Mouse (Mus musculus) embryonic facial prominence, embryonic 10.5 days (tissue): ENCODE measurements around the gene Gm9999. TPM values are rescaled to one million over a fixed set of nuclear protein-coding genes. Genes with fewer than 3 reads are reported as not detected.
"Not testable (repeated sequence)": the region's sequence is repeated elsewhere in the genome, so short reads cannot be mapped to it uniquely, and the experiment has no call there.

Source experiments
- DNase-seq: peaks from one replicate; pipeline ENCODE4 v3.0.0-alpha.2; 2017; ENCODE audit warnings: low spot score
- H3K27ac ChIP-seq: fragments of 300-500 bp; sonication (generic); replicated peaks from 2 replicates; pipeline ENCODE4 v1.5.1; 2016; ENCODE audit warnings: mild to moderate bottlenecking
- H3K27me3 ChIP-seq: fragments of 300-500 bp; sonication (generic); replicated peaks from 2 replicates; pipeline ENCODE4 v1.6.1; 2016; ENCODE audit warnings: low read depth, mild to moderate bottlenecking; ENCODE audit not compliant: poor library complexity, severe bottlenecking
- H3K36me3 ChIP-seq: fragments of 300-500 bp; sonication (generic); replicated peaks from 2 replicates; pipeline ENCODE4 v1.6.1; 2016; ENCODE audit warnings: mild to moderate bottlenecking, moderate library complexity
- H3K4me1 ChIP-seq: fragments of 300-500 bp; sonication (generic); 2 replicates; pipeline ENCODE4 v1.6.1; 2016
- H3K4me3 ChIP-seq: fragments of 300-500 bp; sonication (generic); 2 replicates; pipeline ENCODE4 v1.5.1; 2016; ENCODE audit warnings: mild to moderate bottlenecking, moderate library complexity
- H3K9me3 ChIP-seq: fragments of 300-500 bp; sonication (generic); 2 replicates; pipeline ENCODE4 v1.6.1; 2016; ENCODE audit warnings: mild to moderate bottlenecking
- WGBS: fragments of 180-500 bp; shearing (Covaris S2); methylation state at CpG from one replicate; pipeline ENCODE4 v1.1.7; 2016; 5-methylcytosine and 5-hydroxymethylcytosine counted together
- polyA plus RNA-seq: library from polyadenylated mRNA; unstranded; fragments of >200 nt; fragmentation: Nextera tagmentation; extraction: Ambion mirVana; gene quantifications from 2 replicates; pipeline ENCODE4 v1.2.1, GENCODE M21; 2016

Gene Gm9999
- polyA plus RNA-seq, 1 experiment from 2014 or later, result not detected

DNA sequence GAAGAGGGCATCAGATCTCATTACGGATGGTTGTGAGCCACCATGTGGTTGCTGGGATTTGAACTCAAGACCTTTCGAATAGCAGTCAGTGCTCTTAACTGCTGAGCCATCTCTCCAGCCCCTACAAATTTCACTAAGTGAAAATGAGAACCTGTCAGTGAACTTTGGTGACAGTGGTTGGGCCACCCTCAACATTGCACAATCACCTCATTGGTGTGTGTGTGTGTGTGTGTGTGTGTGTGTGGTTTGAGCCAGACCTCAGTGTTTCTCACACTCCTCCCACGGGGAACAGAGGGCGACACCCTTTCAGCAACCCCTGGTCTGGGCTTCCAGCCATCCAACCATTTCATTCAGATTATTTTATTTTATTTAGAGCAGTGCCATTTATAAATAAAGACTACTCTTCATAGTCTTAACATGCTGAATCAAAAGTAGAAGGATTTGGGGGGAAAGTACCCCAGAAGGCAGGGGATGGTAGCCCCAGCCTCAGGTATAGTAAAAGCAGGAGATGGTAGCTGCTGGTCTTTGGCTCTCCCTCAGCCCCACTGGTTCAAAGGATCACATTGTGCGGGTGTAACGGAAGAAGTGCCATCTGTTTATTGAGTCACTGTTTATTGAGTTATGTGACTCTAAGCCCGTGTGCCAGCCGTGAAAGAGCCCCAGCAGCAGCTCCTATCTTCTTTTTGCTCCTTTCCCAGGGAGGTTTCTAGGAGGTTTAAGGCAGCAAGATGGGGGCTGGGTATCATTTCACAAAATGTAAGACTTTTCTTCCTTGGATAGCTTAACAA, 2.5 kb downstream of the Gm9999 start:
- 68% methylated on average over 8 of the region's 8 CpGs for WGBS
- Histone ChIP-seq H3K9me3 (no peaks in the 10 kb centered on the region), H3K27ac (no peak overlapping the region), H3K36me3 (0 out of 2 replicates have a peak, but pooled peaks cover 5% of the 10 kb centered on the region), H3K4me3 (no peak overlapping the region), H3K4me1 (peaks cover 7% of the 10 kb centered on the region), H3K27me3 (no peaks in the 10 kb centered on the region)
- DNase-seq, result no peak

GRCm38 (mm10) chr7:46986646-46987045, 3.3 kb downstream of the Gm9999 start:
- Histone ChIP-seq H3K9me3 (no peaks in the 10 kb centered on the region), H3K36me3 (peaks cover 10% of the 10 kb centered on the region), H3K27ac (no peak overlapping the region), H3K4me1 (peaks cover 7% of the 10 kb centered on the region), H3K27me3 (no peaks in the 10 kb centered on the region), H3K4me3 (no peak overlapping the region)
- DNase-seq, result no peak
- 73% methylated on average over 5 of the region's 5 CpGs for whole genome bisulfite sequencing

DNA sequence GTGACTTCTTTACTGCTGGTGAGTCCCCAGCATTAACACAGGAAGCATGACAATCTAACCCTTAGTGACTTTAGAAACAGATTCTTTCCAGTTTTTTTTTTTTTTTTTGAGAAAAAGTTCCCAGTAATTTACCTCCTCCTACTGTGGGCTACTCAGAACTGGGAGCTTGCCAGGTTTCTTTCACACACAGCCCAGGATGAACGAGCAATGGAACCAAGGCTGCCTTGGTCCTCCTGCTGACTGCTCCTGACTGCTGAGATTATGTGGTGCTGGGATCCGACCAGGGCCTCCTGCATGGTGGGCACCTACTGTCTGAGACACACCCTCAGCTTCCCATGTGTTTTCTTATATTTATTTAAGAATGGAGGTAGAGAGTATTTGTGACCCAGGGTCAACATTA, 3.7 kb downstream of the Gm9999 start:
- Histone ChIP-seq H3K4me3 (no peak overlapping the region), H3K36me3 (peaks cover 15% of the 10 kb centered on the region), H3K27me3 (no peaks in the 10 kb centered on the region), H3K4me1 (peaks cover 7% of the 10 kb centered on the region), H3K27ac (no peak overlapping the region), H3K9me3 (no peaks in the 10 kb centered on the region)
- 67% methylated on average over 2 of the region's 2 CpGs for WGBS
- DNase-seq, result no peak

- WGBS, result 84% methylated on average over 4 of the region's 4 CpGs
- H3K4me3 ChIP-seq, DNase-seq, H3K27ac ChIP-seq, H3K4me1 ChIP-seq, H3K27me3 ChIP-seq, H3K9me3 ChIP-seq: not testable (repeated sequence)
- H3K36me3 ChIP-seq, result peaks cover 38% of the 10 kb centered on the region
Observed at GRCm38 (mm10) chr7:46989387-46989786, 6.0 kb downstream of the Gm9999 start.

- no peak for DNase-seq
- no peak overlapping the region for H3K27ac ChIP-seq
- 86% methylated on average over 8 of the region's 8 CpGs for WGBS
- no peaks in the 10 kb centered on the region for H3K9me3 ChIP-seq
- no peak overlapping the region for H3K4me3 ChIP-seq
- no peaks in the 10 kb centered on the region for H3K27me3 ChIP-seq
- no peaks in the 10 kb centered on the region for H3K4me1 ChIP-seq
- H3K36me3 ChIP-seq, result peaks cover 75% of the 10 kb centered on the region
Observed at GRCm38 (mm10) chr7:46993079-46993478, 9.7 kb downstream of the Gm9999 start.

GRCm38 (mm10) chr7:46995558-46995957, 12.2 kb downstream of the Gm9999 start:
- WGBS, result 94% methylated on average over 3 of the region's 3 CpGs
- Histone ChIP-seq H3K27ac (no peak overlapping the region), H3K27me3 (no peaks in the 10 kb centered on the region), H3K4me3 (no peak overlapping the region), H3K4me1 (peaks cover 3% of the 10 kb centered on the region; the same call in 1 of the 2 replicates), H3K9me3 (no peaks in the 10 kb centered on the region), H3K36me3 (peaks cover 83% of the 10 kb centered on the region)
- no peak for DNase-seq

DNA sequence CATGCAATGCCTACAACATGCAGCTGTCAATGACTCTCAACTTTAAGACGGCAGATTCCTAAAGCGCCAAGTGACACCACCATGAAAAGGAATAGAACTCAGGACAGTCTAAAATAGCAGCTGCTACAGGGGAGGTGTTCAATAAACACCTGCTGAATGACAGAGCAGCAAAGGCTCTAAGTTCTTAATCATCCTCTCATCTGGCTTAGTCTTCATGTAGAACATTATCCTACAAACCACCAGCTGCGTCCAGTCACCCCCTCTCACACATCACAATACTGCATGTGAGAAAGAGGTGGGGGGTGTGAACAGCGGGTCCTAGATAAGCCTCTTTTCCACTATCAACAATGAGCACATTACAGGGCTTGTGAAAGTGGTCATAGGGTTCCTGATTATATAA, 13.6 kb downstream of the Gm9999 start:
- peaks cover 9% of the 10 kb centered on the region; the same call in 1 of the 2 replicates for H3K4me1 ChIP-seq
- no peak for DNase-seq
- 93% methylated on average over 4 of the region's 4 CpGs for WGBS
- no peak overlapping the region for H3K4me3 ChIP-seq
- H3K27ac ChIP-seq, result no peak overlapping the region
- H3K36me3 ChIP-seq, result peaks cover 74% of the 10 kb centered on the region
- H3K27me3 ChIP-seq, result no peaks in the 10 kb centered on the region
- H3K9me3 ChIP-seq, result no peaks in the 10 kb centered on the region

DNA sequence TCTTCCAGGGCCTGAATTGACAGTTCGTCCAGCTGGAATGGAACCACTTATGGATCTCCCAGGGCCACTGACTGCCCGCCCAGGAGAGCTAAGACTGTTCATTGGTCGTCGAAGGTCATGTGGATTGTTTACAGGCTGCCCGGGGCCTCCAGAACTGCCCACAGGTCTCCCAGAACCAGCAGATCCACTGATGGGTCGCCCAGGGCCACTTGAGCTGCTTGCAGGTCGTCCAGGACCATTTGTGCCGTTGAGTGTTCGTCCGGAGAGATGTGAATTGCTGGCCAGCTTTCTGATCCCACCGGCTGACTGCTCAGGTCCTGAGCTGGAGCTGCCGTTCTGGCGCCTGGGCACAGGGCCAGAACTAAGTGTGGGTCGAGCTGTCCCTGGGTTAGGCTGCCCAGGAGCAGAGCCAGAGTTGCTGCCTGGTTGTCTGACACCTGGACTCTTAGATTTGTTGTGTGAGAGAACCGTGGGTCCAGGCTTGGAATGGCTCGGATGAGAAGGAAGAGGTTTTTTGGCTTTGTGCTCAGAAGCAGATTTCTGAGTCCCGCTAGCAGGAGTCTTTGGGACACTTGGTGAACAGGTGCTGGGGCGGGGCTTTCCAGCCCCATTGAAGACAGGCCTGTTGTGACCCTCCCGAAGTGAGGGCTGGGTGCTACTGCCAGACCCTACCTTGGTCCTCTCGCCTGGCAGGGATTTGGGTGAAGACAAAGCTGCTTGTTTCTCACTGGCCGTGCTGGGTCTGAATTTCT, 14.4 kb downstream of the Gm9999 start:
- WGBS, result 89% methylated on average over 21 of the region's 21 CpGs
- Histone ChIP-seq H3K36me3 (peaks cover 66% of the 10 kb centered on the region), H3K4me3 (no peak overlapping the region), H3K9me3 (no peaks in the 10 kb centered on the region), H3K4me1 (peaks cover 17% of the 10 kb centered on the region), H3K27me3 (no peaks in the 10 kb centered on the region), H3K27ac (no peak overlapping the region)
- DNase-seq, result no peak

GRCm38 (mm10) chr7:46998942-46999341, 15.6 kb downstream of the Gm9999 start:
- Histone ChIP-seq H3K27ac (no peak overlapping the region), H3K9me3 (no peaks in the 10 kb centered on the region), H3K4me3 (no peak overlapping the region), H3K36me3 (peaks cover 54% of the 10 kb centered on the region), H3K27me3 (no peaks in the 10 kb centered on the region), H3K4me1 (peaks cover 26% of the 10 kb centered on the region)
- 89% methylated on average over 2 of the region's 2 CpGs for WGBS
- no peak for DNase-seq

DNA sequence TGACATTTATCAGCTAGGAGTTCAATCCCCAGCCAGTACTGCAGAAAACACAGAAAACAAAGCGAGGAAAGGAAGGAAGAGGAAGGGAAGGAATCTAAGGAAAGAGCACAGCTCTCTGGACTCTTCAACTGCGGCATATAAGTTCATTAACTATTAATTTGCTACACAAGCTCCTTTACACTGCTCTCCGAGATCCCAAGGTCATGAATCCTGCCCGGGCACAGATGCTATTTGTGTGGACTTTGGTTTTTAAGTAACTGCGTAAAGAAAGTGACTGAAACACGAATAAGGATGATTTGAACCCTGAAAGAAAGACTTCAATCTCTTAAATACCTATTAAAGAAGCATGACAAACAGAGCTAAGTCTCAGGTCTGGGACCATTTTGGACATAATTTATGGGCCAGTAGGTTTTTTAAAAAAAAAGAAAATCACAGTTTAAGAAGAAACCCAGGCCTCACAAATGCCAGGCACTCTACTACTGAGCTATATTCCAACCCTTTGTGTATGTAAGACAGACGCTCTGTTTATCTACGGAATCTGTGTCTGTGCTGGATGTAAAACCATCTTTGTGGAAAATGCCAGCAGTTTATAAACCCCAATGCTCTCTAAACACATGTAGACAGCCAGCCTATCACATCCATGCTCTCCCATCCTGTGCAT, 16.7 kb downstream of the Gm9999 start:
- H3K27ac ChIP-seq, result no peak overlapping the region
- peaks cover 43% of the 10 kb centered on the region for H3K36me3 ChIP-seq
- H3K9me3 ChIP-seq, result no peaks in the 10 kb centered on the region
- DNase-seq, result no peak
- H3K27me3 ChIP-seq, result no peaks in the 10 kb centered on the region
- no peak overlapping the region for H3K4me3 ChIP-seq
- 86% methylated on average over 8 of the region's 8 CpGs for WGBS
- peaks cover 26% of the 10 kb centered on the region for H3K4me1 ChIP-seq

DNA sequence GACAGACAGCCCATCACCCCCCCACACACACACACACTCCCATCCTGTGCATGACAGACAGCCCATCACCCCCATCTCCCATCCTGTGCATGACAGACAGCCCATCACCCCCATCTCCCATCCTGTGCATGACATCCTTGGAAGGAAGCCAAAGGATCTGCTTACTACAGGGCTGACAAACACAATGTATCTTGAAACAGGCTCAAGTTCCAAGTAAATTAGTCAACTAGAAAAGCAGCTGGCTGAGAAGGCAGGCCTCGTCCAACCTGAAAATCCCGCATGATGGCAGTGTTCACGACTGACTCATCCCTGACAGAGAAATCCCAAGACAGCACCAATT, 17.2 kb downstream of the Gm9999 start:
- Histone ChIP-seq H3K9me3 (no peaks in the 10 kb centered on the region), H3K4me3 (no peak overlapping the region), H3K27ac (no peak overlapping the region), H3K27me3 (no peaks in the 10 kb centered on the region), H3K4me1 (peaks cover 26% of the 10 kb centered on the region), H3K36me3 (peaks cover 38% of the 10 kb centered on the region)
- 73% methylated on average over 3 of the region's 3 CpGs for WGBS
- DNase-seq, result no peak

DNA sequence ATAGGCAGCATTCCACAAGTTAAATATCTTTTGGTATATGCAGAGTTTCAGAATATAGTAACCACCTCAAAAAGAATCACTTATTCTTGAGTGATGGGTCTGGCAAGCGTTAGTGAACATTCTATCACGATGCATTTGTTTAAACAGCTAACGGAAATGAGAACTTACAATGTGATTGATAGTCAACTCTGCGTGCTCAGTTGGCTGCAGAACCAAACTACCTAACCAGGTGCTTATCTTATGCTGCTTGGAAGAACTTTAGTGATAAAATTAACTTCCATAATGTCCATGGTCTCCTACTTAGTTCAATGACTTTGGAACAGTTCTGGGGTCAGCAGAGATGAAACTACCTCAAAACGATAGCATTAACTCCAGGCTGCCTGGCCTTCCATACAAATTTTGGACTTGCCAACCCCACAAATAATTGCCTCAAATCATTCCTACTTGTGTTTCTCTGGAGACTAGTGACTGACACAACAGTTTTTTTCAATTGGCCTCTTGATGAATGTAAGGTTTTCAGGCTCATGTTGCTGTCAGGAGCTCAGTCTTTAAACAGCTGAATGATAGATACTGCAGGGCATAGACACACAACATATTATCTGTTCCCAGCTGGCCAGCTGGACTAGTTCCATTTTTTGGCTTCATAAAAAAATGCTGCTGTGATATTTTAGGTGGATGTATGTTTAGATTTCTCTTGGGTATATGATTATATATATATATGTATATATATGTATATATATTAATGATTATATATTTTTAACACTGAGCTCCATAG, 17.9 kb downstream of the Gm9999 start:
- H3K27ac ChIP-seq, result no peak overlapping the region
- no peak overlapping the region for H3K4me3 ChIP-seq
- DNase-seq, result no peak
- H3K36me3 ChIP-seq, result peaks cover 31% of the 10 kb centered on the region
- WGBS, result 91% methylated on average over 5 of the region's 5 CpGs
- no peaks in the 10 kb centered on the region for H3K27me3 ChIP-seq
- no peaks in the 10 kb centered on the region for H3K9me3 ChIP-seq
- peaks cover 27% of the 10 kb centered on the region for H3K4me1 ChIP-seq
